Mouse (Mus musculus) adrenal gland, postnatal 14 days (tissue): ENCODE measurements around the gene Map3k3. TPM values are rescaled to one million over a fixed set of nuclear protein-coding genes. Genes with fewer than 3 reads are reported as not detected.

ENCODE experiments used
- DNase-seq: peaks from one replicate; pipeline ENCODE4 v3.0.0; 2021; ENCODE audit warnings: mixed read lengths
- total RNA-seq: library from RNA; stranded (reverse); gene quantifications from 2 replicates; pipeline ENCODE4 v1.2.3, GENCODE M21; 2021

Map3k3 gene
- total RNA-seq, 1 experiment from 2014 or later, result 41.6 TPM

- DNase-seq, result no peak
These were observed 74.5 kb downstream of the Map3k3 start for GRCm38 (mm10) chr11:106158930-106159215.

GRCm38 (mm10) chr11:106159216-106159920 lies 75.0 kb downstream of the Map3k3 start:
- peak; percentile 69 for DNase-seq

- peak; percentile 90 for DNase-seq
These were observed 75.8 kb downstream of the Map3k3 start for GRCm38 (mm10) chr11:106159921-106160840.

- DNase-seq, result peak; percentile 56
These were observed 76.7 kb downstream of the Map3k3 start, which contains the start of the genes Gm10840 and Limd2 for GRCm38 (mm10) chr11:106160841-106161721. Gene Gm10840, plus strand, starts transcription at chr11:106160850. Gene Limd2, minus strand, starts transcription at chr11:106160860.

- DNase-seq, result no peak
These were observed 77.8 kb downstream of the Map3k3 start for GRCm38 (mm10) chr11:106162237-106162636.

- DNase-seq, result no peak
These were observed 79.1 kb downstream of the Map3k3 start for GRCm38 (mm10) chr11:106163546-106163945.

GRCm38 (mm10) chr11:106164601-106165180 lies 80.3 kb downstream of the Map3k3 start:
- no peak for DNase-seq

- DNase-seq, result no peak
These were observed 83.0 kb downstream of the Map3k3 start for GRCm38 (mm10) chr11:106167435-106167834.

- peak; percentile 7 for DNase-seq
These were observed 86.4 kb downstream of the Map3k3 start for GRCm38 (mm10) chr11:106170807-106171206.

GRCm38 (mm10) chr11:106173228-106173627 lies 88.8 kb downstream of the Map3k3 start:
- no peak for DNase-seq

GRCm38 (mm10) chr11:106174372-106174771 lies 90.0 kb downstream of the Map3k3 start:
- DNase-seq, result peak; percentile 58

- peak; percentile 69 for DNase-seq
These were observed 90.7 kb downstream of the Map3k3 start for GRCm38 (mm10) chr11:106175081-106175480.

- DNase-seq, result no peak
These were observed 92.0 kb downstream of the Map3k3 start for GRCm38 (mm10) chr11:106176372-106176771.

- DNase-seq, result no peak
These were observed 93.8 kb downstream of the Map3k3 start for GRCm38 (mm10) chr11:106178036-106178782.

GRCm38 (mm10) chr11:106179711-106180448 lies 95.5 kb downstream of the Map3k3 start:
- no peak for DNase-seq

GRCm38 (mm10) chr11:106180449-106180801 lies 96.0 kb downstream of the Map3k3 start:
- no peak for DNase-seq

- no peak for DNase-seq
These were observed 102.9 kb downstream of the Map3k3 start for GRCm38 (mm10) chr11:106187326-106187725.

- DNase-seq, result no peak
These were observed 107.3 kb downstream of the Map3k3 start for GRCm38 (mm10) chr11:106191716-106192115.

GRCm38 (mm10) chr11:106192241-106192640 lies 107.8 kb downstream of the Map3k3 start:
- no peak for DNase-seq

- DNase-seq, result no peak
These were observed 108.4 kb downstream of the Map3k3 start for GRCm38 (mm10) chr11:106192657-106193370.
